Mouse (Mus musculus) spleen, adult 2 months (tissue): ENCODE results near the gene Pars2.

Experiments used
- CTCF ChIP-seq: fragments of 200-500 bp; IDR thresholded peaks from 2 replicates; pipeline ENCODE4 v1.5.1; 2011; ENCODE audit warnings: mild to moderate bottlenecking, inconsistent platforms; ENCODE audit not compliant: insufficient read depth, insufficient read length, insufficient replicate concordance; ENCODE audit errors: extremely low read depth
- POLR2A ChIP-seq: fragments of 200-500 bp; IDR thresholded peaks from 2 replicates; pipeline ENCODE4 v1.6.1; 2011; ENCODE audit warnings: low read depth, low read length, inconsistent platforms

DNA sequence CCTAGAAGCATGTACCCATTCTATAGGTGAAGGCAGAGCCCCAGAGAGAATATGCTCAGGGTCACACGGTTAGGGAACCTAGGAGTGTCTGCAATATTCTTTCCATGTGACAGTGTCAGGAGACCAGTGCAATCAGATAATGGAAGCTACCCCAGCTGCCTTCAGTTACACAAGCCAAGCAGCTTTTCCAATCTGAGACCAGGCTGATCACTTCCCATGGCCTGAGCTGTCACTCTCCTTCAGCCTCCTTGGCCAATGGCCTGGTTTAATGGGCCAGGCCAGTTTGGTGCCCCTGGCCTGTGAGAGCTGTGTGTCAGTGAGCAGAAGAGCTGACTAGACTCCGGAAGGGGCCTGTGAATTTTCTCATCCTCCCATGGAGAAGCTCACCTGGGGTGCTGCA lies 14.4 kb downstream of the Pars2 start:
- TF ChIP-seq CTCF (no peak), POLR2A (no peak)
